Mouse (Mus musculus) T-cell, adult 66 days (primary cell): Measurements from ENCODE around the gene 1700011L22Rik. TPM values are rescaled to one million over a fixed set of nuclear protein-coding genes. Genes with fewer than 3 reads are reported as not detected.

Source experiments
- total RNA-seq, 2 experiments: library from RNA; stranded (reverse); gene quantifications; 3 replicates in 1 of 2; 4 replicates in 1 of 2; pipeline ENCODE4 v1.2.4; 2023

Gene 1700011L22Rik
- total RNA-seq, result under 1 TPM in 1 of 2 experiments, not detected in 1; 0.62 TPM

DNA sequence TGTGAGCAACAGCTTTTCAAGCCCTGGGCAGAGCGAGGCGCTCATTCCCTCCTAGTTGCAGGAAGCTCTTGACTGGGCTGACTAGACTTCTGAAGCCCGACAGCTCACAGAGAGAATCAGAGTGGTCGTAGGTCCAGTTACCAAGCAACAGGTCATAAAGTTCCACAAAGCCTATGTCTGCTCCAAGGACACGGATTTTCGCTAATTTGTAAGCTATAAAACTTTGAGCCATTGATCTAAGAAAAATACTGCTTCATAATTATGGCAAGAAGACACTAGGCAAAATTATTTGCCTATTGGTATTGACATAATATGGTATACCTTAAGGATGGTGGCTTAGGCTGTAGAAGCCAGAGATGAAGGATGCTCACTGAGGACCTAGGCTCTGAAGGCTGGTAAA is at the start of gene 1700011L22Rik:
Gene 1700011L22Rik, minus strand, starts transcription at position 101 of the 400 bp plus-strand sequence.

DNA sequence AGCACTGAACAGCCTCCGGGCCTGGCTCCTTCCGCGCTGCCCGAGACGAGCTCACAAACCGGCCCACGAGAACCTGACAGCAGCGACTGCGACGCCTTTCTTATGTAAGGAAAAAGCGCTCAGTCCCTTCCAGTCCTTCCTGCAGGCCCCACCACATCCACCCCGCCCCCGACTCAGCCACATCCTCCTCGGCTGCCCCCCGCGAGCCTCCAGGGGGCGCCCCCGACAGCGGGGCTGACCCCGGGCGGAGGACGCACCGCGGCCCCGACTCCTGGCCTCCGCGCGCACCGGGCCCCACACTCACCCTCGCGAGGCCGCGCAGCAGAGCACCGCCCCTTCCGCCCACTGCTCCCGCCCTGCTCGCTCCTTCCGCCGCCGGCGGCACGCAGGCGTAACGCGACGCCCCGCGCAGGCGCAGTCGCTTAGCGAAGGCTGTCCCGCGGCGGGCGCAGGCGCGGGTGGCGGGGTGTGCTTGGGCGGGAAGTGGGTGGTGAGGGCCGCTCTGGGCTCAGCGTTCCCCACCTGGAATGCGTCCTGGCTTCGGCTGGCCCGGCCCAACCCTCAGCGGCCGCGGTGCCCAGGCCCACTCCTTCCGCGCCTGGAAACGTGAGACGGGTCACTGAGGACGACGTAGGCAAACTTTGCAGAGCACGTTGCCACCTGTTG is 46.4 kb upstream of the 1700011L22Rik start, which contains the start of gene Mmaa:
Gene Mmaa, minus strand, starts transcription at position 328 of the 666 bp plus-strand sequence.

Other genes with a start within 250 kb of the 1700011L22Rik start
- 10 to 100 TPM; 25.7 to 25.9 TPM for gene Zfp827, start 220.1 kb downstream of the 1700011L22Rik start, total RNA-seq
- gene Mmaa, start 46.4 kb upstream of the 1700011L22Rik start, total RNA-seq, result 1 to 10 TPM; 7.0 to 9.0 TPM
- 10 to 100 TPM; 13.6 to 14.5 TPM for gene Smad1, start 150.9 kb upstream of the 1700011L22Rik start, total RNA-seq